Mouse (Mus musculus): Measurements from ENCODE around the gene Tarbp2. TPM values are rescaled to one million over a fixed set of nuclear protein-coding genes. Genes with fewer than 3 reads are reported as not detected.
A peak's percentile ranks its signal among the peaks of the same experiment; 100 is the strongest.

Gene Tarbp2
- polyA plus RNA-seq (2015; fragmentation: Nextera tagmentation; extraction: Ambion mirVana), result 95.6 and 99.3 TPM in 2 replicates

DNA sequence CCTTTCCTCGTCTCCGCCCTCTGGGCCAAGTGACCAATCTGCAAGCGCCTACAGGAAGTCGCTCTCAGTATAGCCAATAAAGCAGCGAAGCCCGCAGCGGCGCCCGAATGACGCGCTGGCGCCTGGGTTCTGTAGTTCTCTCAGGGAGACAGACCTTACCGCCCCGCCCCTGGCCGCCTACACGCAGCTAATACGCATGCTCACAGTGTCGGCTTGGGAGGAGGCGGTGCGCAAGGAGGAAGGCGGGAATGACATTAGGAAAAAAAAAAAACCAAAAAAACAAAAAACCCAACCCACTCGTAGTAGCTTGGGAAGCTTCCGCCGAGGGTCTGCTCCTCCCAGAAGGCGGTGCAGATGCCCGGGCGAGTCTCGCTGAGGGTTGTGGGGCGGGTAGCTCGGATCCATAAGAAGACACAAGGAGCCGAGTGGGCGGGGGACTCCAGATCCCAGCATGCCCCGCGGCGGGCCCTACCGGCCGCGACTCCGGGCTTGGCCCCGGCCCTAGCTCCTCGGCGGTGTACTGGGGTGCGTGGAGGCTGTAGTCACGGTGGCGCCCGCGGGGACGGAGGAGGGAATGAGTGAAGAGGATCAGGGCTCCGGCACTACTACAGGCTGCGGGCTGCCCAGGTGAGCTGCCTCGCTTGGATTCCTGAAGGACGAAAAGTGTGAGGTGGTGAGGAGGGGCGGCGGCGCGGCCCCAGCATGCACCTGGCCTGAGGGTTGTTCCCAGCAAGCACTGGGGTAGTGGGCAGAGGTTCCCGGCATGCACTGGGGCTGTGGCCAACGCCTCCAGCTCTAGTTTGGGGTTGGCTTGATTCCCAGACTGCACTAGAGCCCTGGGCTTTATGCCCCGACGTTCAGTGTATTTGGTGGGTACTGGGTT is at the start of gene Tarbp2:
Gene Tarbp2 (plus strand): TSS at position 217 of the 883 bp plus-strand sequence.
- Histone ChIP-seq H3K4me3 (ENCODE audit: low read length) (peak within 1 kb of the TSS; percentile 66), H3K4me2 (replicated peaks; ENCODE audit: low read depth, low read length) (peak within 1 kb of the TSS; percentile 84), H3K27ac (ENCODE audit: low read length) (peak within 1 kb of the TSS; percentile 99), H3K9ac (replicated peaks; ENCODE audit: low read length) (peak within 1 kb of the TSS; percentile 85), H3K4me1 (ENCODE audit: insufficient read depth, low read length) (peaks cover 30% of the 10 kb centered on the region), H3K36me3 (ENCODE audit: insufficient read depth, low read length) (peaks cover 13% of the 10 kb centered on the region), H3K27me3 (ENCODE audit: insufficient read depth, low read length) (no peaks in the 10 kb centered on the region), H3K9me3 (ENCODE audit: low read length) (no peaks in the 10 kb centered on the region)
- ATAC-seq (ENCODE audit: low FRiP score, low TSS enrichment), result peak; percentile 93
- 1% methylated on average over 60 of the region's 60 CpGs for WGBS

GRCm38 (mm10) chr15:102468675-102469370 is 49.2 kb upstream of the Tarbp2 start:
- no peaks in the 10 kb centered on the region; the same call in 1 of the 2 replicates for H3K36me3 ChIP-seq (ENCODE audit: insufficient read depth, low read length)
- no peak overlapping the region for H3K9ac ChIP-seq (replicated peaks; ENCODE audit: low read length)
- H3K27ac ChIP-seq (ENCODE audit: low read length), result no peak overlapping the region
- ATAC-seq (ENCODE audit: low FRiP score, low TSS enrichment), result no peak
- H3K9me3 ChIP-seq (ENCODE audit: low read length), result peaks cover 5% of the 10 kb centered on the region; the same call in 1 of the 2 replicates
- H3K27me3 ChIP-seq (ENCODE audit: insufficient read depth, low read length), result no peaks in the 10 kb centered on the region
- H3K4me1 ChIP-seq (ENCODE audit: insufficient read depth, low read length), result peaks cover 13% of the 10 kb centered on the region
- WGBS, result 95% methylated on average over 9 of the region's 9 CpGs
- H3K4me2 ChIP-seq (replicated peaks; ENCODE audit: low read depth, low read length), result no peak overlapping the region
- no peak overlapping the region for H3K4me3 ChIP-seq (ENCODE audit: low read length)

GRCm38 (mm10) chr15:102470183-102470604 is 47.8 kb upstream of the Tarbp2 start, which contains the start of gene Pcbp2:
TSS of gene Pcbp2 (plus strand) at chr15:102470539.
- H3K4me2 ChIP-seq (replicated peaks; ENCODE audit: low read depth, low read length), result peak within 1 kb of the TSS; percentile 71
- 0% methylated on average over 36 of the region's 40 CpGs for WGBS
- peak; percentile 99 for ATAC-seq (ENCODE audit: low FRiP score, low TSS enrichment)
- H3K27me3 ChIP-seq (ENCODE audit: insufficient read depth, low read length), result no peaks in the 10 kb centered on the region
- peak within 1 kb of the TSS; percentile 99 for H3K27ac ChIP-seq (ENCODE audit: low read length)
- peak within 1 kb of the TSS; percentile 98 for H3K9ac ChIP-seq (replicated peaks; ENCODE audit: low read length)
- H3K9me3 ChIP-seq (ENCODE audit: low read length), result peaks cover 5% of the 10 kb centered on the region; the same call in 1 of the 2 replicates
- peaks cover 8% of the 10 kb centered on the region for H3K36me3 ChIP-seq (ENCODE audit: insufficient read depth, low read length)
- peak within 1 kb of the TSS; percentile 97 for H3K4me3 ChIP-seq (ENCODE audit: low read length)
- peaks cover 13% of the 10 kb centered on the region for H3K4me1 ChIP-seq (ENCODE audit: insufficient read depth, low read length)

DNA sequence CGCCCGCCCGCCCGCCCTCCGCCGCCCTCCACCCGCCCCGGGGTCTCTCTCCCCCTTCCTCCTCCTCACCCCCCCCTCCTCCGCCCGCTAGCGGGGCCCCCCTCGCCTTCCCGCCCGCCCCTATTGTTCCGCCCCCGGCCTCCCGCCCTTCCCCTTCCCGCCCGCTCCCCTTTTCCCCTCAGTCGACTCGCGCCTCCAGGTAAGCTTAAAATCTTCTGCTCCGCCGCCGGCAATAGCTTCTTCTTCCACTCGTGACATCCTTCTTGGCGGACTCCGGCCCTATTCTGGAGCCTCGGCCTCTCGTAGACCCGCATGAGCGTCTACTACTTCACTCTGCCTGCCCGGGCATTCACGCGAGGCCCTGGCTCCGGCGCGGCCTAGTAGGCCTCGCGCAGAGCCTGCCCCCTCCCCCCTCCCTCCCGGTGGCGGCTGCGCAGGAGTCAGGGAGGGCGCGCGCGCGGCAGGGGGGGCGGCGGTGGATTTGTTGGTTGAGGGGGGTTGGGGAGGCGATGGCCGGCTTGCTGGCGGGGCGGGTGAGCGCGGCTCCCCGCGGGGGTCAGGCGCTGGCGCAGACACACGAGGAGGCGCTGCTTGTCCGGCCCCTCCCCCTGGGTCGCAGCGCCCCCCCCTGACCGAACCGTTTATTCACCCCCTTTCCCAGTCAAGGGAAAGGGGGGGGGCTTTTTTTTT is 47.2 kb upstream of the Tarbp2 start:
- Histone ChIP-seq H3K27me3 (ENCODE audit: insufficient read depth, low read length) (no peaks in the 10 kb centered on the region), H3K27ac (ENCODE audit: low read length) (peak overlapping the region; percentile 99), H3K9ac (replicated peaks; ENCODE audit: low read length) (peak overlapping the region; percentile 98), H3K4me2 (replicated peaks; ENCODE audit: low read depth, low read length) (peak overlapping the region; percentile 71), H3K4me1 (ENCODE audit: insufficient read depth, low read length) (peaks cover 13% of the 10 kb centered on the region), H3K36me3 (ENCODE audit: insufficient read depth, low read length) (peaks cover 14% of the 10 kb centered on the region), H3K9me3 (ENCODE audit: low read length) (peaks cover 5% of the 10 kb centered on the region; the same call in 1 of the 2 replicates), H3K4me3 (ENCODE audit: low read length) (peak overlapping the region; percentile 97)
- 1% methylated on average over 36 of the region's 67 CpGs for WGBS
- ATAC-seq (ENCODE audit: low FRiP score, low TSS enrichment), result peak; percentile 69

GRCm38 (mm10) chr15:102471295-102471645 is 46.7 kb upstream of the Tarbp2 start:
- no peaks in the 10 kb centered on the region for H3K27me3 ChIP-seq (ENCODE audit: insufficient read depth, low read length)
- H3K4me2 ChIP-seq (replicated peaks; ENCODE audit: low read depth, low read length), result peak overlapping the region; percentile 71
- peak overlapping the region; percentile 98 for H3K9ac ChIP-seq (replicated peaks; ENCODE audit: low read length)
- H3K9me3 ChIP-seq (ENCODE audit: low read length), result peaks cover 5% of the 10 kb centered on the region; the same call in 1 of the 2 replicates
- under 1% methylated on average over 10 of the region's 10 CpGs for WGBS
- no peak for ATAC-seq (ENCODE audit: low FRiP score, low TSS enrichment)
- H3K36me3 ChIP-seq (ENCODE audit: insufficient read depth, low read length), result peaks cover 19% of the 10 kb centered on the region
- H3K4me1 ChIP-seq (ENCODE audit: insufficient read depth, low read length), result peaks cover 13% of the 10 kb centered on the region
- H3K4me3 ChIP-seq (ENCODE audit: low read length), result peak overlapping the region; percentile 97
- peak overlapping the region; percentile 99 for H3K27ac ChIP-seq (ENCODE audit: low read length)

DNA sequence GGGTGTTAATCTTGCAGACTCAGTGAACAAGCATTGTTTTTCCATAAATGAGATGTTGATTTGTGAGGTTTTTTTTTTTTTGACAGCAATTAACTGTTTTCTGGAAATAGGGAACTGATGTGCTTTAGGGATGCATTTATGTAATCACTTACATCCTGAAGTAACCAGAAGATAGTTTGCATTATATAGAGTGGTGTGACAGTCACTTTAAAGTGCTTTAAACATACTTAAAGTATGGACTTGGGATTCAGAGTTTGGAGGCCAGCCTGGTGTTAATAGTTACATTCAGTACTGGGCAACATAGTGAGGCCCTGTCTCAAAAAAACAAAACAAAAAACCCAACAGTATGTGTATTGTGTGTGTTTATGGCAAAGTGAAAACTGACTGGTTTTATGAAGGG is 46.3 kb upstream of the Tarbp2 start:
- no peak overlapping the region for H3K27ac ChIP-seq (ENCODE audit: low read length)
- peaks cover 5% of the 10 kb centered on the region; the same call in 1 of the 2 replicates for H3K9me3 ChIP-seq (ENCODE audit: low read length)
- peak overlapping the region; percentile 71 for H3K4me2 ChIP-seq (replicated peaks; ENCODE audit: low read depth, low read length)
- peaks cover 23% of the 10 kb centered on the region for H3K36me3 ChIP-seq (ENCODE audit: insufficient read depth, low read length)
- peak overlapping the region; percentile 97 for H3K4me3 ChIP-seq (ENCODE audit: low read length)
- H3K4me1 ChIP-seq (ENCODE audit: insufficient read depth, low read length), result peaks cover 13% of the 10 kb centered on the region
- no peak for ATAC-seq (ENCODE audit: low FRiP score, low TSS enrichment)
- no peaks in the 10 kb centered on the region for H3K27me3 ChIP-seq (ENCODE audit: insufficient read depth, low read length)
- H3K9ac ChIP-seq (replicated peaks; ENCODE audit: low read length), result 0 out of 2 replicates have a peak overlapping the region, but pooled peaks have one; percentile 44

- Histone ChIP-seq H3K4me3 (ENCODE audit: low read length) (no peak overlapping the region), H3K4me2 (replicated peaks; ENCODE audit: low read depth, low read length) (no peak overlapping the region), H3K27me3 (ENCODE audit: insufficient read depth, low read length) (no peaks in the 10 kb centered on the region), H3K27ac (ENCODE audit: low read length) (no peak overlapping the region), H3K9me3 (ENCODE audit: low read length) (peaks cover 5% of the 10 kb centered on the region; the same call in 1 of the 2 replicates), H3K36me3 (ENCODE audit: insufficient read depth, low read length) (peaks cover 30% of the 10 kb centered on the region), H3K9ac (replicated peaks; ENCODE audit: low read length) (no peak overlapping the region), H3K4me1 (ENCODE audit: insufficient read depth, low read length) (peaks cover 13% of the 10 kb centered on the region)
- 29% methylated on average over 2 of the region's 2 CpGs for WGBS
- no peak for ATAC-seq (ENCODE audit: low FRiP score, low TSS enrichment)
These were observed 44.7 kb upstream of the Tarbp2 start for GRCm38 (mm10) chr15:102473246-102473645.

DNA sequence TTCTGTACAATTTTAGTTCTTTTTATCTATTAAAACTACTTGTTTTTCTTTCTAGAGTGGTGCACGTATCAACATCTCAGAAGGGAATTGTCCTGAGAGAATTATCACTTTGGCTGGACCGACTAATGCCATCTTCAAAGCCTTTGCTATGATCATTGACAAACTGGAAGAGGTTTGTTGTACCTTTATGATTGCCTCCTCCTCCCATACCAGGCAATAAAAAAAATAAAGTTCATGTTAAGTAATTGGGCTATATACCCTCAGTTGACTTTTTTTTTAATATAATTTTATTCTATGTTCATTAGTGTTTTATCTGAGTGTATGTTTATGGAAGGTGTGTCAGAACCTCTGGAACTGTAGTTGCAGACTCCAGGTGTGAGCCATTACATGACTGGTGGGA is 43.5 kb upstream of the Tarbp2 start:
- 91% methylated on average over 2 of the region's 2 CpGs for WGBS
- H3K4me1 ChIP-seq (ENCODE audit: insufficient read depth, low read length), result peaks cover 13% of the 10 kb centered on the region
- no peak for ATAC-seq (ENCODE audit: low FRiP score, low TSS enrichment)
- no peak overlapping the region for H3K4me2 ChIP-seq (replicated peaks; ENCODE audit: low read depth, low read length)
- no peak overlapping the region for H3K27ac ChIP-seq (ENCODE audit: low read length)
- no peak overlapping the region for H3K9ac ChIP-seq (replicated peaks; ENCODE audit: low read length)
- H3K27me3 ChIP-seq (ENCODE audit: insufficient read depth, low read length), result no peaks in the 10 kb centered on the region
- no peaks in the 10 kb centered on the region for H3K9me3 ChIP-seq (ENCODE audit: low read length)
- H3K4me3 ChIP-seq (ENCODE audit: low read length), result no peak overlapping the region
- peaks cover 36% of the 10 kb centered on the region for H3K36me3 ChIP-seq (ENCODE audit: insufficient read depth, low read length)

DNA sequence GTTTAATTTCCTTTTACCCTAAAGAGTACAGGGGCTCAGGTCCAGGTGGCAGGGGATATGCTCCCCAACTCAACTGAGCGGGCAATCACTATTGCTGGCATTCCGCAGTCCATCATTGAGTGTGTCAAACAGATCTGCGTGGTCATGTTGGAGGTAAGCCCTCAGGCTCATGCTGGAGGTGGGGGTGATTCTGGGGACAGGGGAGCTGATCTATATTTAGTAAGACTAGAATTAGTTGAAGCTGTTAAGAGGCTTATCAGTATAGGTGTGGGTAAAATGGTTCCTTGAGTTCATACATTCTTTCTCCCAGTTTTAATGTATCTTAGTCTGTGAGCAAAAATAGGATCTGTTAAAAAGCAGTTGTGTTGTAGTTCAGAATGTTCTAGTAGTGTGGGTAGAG is 34.9 kb upstream of the Tarbp2 start:
- Histone ChIP-seq H3K4me1 (ENCODE audit: insufficient read depth, low read length) (no peaks in the 10 kb centered on the region), H3K27ac (ENCODE audit: low read length) (no peak overlapping the region), H3K4me2 (replicated peaks; ENCODE audit: low read depth, low read length) (no peak overlapping the region), H3K9ac (replicated peaks; ENCODE audit: low read length) (no peak overlapping the region), H3K9me3 (ENCODE audit: low read length) (no peaks in the 10 kb centered on the region), H3K4me3 (ENCODE audit: low read length) (no peak overlapping the region), H3K27me3 (ENCODE audit: insufficient read depth, low read length) (no peaks in the 10 kb centered on the region), H3K36me3 (ENCODE audit: insufficient read depth, low read length) (peaks cover 68% of the 10 kb centered on the region)
- no peak for ATAC-seq (ENCODE audit: low FRiP score, low TSS enrichment)
- WGBS, result 92% methylated on average over 3 of the region's 3 CpGs

Measured in kidney, embryonic 16.5 days (tissue).